Mouse (Mus musculus) neural tube, embryonic 10.5 days (tissue): ENCODE measurements at regions not wholly inside any gene's neighbourhood (a gene's known extent, or its start where the extent isn't known, plus 50 kb on each side); places are given as distances from the start of the nearest gene placed in this dataset.

Experiments
- DNase-seq: peaks from one replicate; pipeline ENCODE4 v3.0.0-alpha.2; 2017; ENCODE audit warnings: low spot score; ENCODE audit errors: extremely low spot score

DNA sequence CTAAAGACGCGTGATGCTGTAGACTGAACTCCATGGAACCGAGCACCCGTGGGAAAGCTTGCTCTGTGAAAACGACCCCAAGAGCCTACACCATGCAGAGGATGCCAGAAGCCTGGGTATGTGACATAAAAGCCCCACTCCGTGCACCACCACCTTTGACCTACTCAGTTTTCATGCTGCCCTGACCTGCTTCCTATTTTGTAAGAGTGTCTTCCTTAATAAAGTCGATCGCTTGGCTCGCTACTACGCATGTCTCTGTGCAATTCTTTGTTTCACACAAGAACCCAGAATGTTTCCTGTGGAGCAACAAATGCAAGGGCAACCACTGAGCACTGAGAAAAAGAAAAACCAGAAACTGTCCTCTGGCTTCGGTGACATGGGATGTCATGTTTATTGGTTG lies 60.5 kb downstream of the Sec61b start:
- no peak for DNase-seq

DNA sequence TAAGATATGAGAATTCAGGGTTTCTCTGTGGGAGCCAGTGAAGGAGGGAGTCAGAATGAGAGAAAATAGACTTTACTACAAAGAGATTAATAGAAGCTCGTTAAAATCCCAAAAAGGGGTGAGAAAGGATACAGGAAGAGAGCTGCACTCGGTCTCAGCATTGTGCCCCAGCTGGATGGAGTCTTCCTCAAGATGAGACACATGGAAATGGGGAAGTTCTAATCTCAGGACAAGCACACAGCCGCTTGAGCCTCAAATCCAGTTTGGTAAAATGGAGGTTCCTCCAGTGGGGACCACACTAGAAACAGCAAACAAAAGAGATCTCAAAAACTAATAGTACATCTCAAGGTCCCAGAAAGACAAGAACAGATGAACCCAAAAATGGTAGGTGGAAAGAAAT lies 93.2 kb downstream of the Sec61b start:
- DNase-seq, result no peak

DNA sequence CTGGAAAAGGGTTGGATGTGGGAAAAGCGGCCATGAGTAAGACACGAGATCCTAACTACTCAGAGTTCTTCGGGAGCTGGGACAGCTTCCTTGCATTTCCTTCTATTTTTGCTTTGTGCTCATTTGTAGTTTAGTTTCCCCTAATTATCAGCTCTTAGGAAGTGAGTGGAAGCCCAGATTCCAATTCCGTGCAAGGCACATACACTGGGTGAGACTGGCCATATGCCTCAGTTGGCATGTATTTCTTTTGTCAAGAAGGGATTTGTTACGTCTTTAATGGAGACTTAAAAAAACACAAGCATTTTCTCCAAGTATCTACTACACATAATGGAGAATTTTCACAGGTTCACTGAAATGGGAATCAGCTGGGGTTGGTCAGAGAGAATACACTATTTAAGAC lies 96.4 kb downstream of the Sec61b start:
- no peak for DNase-seq

DNA sequence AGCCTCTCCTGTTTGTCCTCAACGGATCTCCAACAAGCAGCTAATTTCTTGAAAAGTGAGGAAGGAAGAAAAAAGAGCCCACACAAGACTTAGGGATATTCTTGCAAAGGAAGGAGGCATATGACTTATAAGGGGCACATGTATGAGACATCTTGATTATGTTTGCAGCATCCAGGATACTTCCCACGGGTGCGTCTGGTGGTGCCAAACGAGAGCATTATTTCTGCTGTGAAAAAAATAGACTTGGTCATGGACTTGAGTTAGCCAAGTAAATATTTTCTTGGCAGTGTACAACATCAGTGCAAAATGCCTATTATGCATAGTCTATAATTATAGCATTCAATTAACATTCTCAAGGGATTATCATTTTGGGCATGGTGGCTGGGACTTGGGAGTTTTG lies 101.6 kb downstream of the Sec61b start:
- DNase-seq, result no peak

DNA sequence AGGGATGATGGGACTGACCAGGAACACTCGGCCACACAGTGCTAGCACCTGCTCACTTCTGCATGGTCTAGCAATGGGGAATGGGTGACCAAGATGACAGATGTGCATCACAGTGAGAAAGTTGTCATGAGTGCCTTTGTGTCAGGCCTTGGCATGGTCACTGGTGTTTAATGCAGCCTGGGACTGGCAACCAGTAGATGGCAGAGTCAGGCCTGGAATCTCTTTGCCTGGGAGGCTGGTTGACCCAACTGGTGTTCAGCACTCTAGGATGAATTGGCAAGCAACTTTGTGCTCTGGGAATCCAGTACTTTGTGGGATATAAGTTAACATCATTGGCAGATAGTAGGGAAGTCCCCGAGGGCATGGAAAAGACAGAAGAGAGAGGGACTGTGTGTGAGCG lies 103.0 kb downstream of the Sec61b start:
- no peak for DNase-seq

DNA sequence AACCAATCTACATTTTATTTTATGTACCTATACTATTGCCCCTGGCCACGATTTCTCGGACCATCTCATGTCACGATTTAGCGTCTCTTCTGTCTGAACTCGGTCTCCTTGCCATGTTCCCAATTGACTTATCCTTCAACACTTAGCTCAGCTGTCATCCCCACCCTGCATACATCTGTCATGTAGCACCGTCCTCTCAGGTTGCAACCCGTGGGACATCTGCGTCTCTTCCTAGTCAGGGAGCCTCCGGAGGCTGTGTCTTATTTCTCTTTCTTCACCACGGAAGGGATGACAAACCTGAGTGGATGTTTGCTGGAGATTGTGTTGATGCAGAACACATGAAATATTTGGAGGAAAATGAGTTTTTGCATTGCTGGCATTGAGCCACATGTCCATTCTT lies 104.2 kb downstream of the Sec61b start:
- no peak for DNase-seq

DNA sequence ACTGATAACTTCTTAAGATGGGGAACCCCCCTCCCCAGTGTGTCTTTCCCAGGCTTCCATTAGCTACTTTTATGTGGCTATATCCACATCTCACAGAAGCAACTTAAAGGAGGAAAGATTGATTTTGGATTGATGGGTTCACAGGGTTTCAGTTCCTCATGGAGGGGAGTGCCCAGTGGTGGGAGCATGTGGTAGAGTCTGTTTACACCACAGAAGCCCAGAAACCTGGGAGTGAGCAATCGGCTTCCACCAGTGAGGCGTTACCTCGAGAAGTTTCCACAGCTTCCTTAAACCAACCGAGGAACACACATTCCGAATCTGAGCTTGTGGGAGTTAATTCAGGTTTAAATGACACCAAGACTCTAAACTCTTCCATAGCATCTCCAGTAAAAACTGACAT lies 106.1 kb downstream of the Sec61b start:
- no peak for DNase-seq

DNA sequence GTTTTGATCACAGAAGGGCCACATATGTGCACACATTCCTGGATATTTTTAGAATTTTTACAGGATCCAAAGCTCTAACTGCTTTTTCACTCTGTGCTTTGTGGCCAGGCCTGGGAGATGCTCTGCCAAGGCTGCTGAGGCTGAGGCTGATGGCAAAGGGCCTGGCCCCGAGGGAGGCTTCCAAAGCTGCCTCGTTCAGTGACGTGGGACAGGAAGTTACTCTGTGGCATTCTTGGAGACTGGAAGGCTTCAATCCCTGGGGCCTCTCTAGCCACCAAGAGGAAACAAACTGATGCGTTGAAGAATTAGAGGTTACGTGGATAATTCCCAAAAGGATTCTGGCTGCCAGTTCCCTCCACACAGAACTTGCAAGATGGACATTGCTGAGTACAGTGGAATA lies 112.8 kb downstream of the Sec61b start:
- DNase-seq, result no peak

DNA sequence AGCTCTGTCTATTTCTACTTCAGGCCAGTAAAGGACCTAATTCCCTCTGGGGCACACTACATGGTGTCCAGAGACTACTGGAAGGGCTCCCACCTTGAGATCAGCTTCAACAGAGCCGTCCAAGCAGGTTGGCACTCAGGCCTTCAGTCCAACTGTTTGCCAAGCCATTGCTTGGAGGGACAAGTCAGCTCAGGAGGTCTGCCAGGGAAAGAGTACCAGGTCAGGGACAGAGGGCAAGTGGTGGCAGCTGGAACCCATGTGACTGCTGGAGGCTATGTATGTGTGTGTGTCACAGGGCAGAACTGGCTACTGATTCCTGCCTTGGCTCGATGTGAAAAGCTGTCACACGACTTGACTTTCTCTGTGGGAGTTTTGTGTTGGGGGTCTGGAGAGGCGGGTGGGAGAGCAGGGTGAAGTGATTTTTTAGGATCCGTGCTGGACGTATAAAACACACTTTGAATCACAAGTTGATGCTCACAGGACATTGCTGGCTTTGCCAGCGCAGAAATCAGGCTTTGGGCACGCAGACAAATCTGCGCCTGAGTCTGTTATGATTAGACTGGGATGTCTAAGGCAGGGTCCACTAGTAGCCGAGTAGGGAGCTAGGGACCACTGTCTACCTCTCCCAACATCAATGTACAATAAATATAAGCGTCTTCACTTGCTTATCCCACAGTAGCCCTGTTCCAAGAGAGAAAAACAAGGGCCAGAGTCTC lies 118.0 kb downstream of the Sec61b start:
- DNase-seq, result no peak

DNA sequence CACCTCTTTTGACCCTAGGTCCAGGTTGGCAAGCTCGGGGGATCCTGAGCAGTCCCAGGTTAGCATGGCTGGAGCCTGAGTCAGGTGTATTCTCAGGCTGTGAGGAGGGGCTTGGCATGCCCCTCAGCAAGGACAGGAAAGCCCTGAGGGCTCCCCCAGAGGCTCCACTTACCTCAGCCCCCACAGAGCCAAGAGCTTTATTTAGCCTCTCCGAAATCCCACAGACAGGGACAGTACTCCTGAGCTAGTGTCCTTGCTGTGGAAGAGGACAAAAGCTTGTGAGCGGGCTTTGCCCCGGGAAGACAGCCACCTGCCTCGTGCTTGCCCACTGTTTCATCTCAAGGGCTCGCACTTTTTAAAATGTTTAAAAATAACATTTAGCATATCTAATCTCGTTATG lies 118.7 kb downstream of the Sec61b start:
- DNase-seq, result no peak

DNA sequence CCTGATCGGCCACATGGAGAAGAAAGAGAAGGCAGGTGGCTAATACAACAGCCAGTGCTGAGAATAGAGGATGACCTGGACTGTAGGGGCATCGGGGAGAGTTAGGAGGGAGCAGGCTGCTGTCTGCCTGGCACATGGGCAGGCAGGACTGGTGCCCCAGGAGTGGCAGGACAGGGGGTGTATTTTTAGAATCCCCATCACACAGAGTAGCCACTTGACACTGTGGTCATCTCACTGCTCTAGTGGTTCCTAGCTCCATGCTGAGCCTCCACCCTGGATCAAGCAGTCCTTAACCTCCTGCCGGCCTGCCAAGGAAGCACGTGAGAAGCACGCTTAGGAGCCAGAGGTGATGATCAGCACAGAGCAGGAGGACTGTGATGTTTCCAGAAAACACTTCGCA lies 119.7 kb downstream of the Sec61b start:
- DNase-seq, result no peak

DNA sequence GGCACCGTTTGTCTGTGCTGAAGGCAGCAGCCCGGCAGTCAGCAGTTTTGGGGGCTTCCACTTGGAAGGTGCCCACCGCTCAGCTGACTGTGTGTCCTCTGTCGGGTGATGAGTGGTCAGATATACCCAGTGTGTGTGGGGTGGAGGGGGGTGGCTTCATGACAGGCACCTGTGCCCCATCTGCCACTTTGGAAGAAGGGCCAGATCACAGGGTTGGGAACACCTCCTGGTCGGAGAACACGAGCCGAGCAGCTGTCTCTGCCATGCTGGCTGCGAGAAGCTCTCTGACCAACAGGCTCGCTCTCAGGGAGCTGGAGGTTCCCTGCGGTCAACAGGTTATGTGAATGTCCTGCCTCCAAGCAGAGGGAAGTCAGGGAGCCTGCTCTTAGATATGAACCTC lies 121.4 kb downstream of the Sec61b start:
- no peak for DNase-seq

DNA sequence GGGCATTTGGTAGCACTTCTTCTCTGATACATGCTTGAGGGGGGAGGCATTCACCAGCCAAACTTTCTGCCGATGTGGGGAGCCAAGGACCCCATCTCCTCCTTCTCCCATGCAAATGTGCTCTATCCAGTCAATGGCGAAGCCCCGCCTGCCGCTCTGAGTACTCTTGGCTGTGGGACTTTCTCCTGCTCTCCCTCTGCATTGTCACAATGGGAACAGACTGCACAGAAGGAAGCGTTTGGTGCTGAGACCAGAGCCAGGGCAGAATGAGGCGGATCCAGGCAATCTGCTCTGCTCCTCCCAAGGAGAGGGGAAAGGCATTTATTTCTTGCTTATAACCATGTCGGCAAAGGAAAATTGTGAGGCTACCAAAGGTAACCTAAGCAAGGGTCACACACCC lies 123.1 kb downstream of the Sec61b start:
- DNase-seq, result no peak

DNA sequence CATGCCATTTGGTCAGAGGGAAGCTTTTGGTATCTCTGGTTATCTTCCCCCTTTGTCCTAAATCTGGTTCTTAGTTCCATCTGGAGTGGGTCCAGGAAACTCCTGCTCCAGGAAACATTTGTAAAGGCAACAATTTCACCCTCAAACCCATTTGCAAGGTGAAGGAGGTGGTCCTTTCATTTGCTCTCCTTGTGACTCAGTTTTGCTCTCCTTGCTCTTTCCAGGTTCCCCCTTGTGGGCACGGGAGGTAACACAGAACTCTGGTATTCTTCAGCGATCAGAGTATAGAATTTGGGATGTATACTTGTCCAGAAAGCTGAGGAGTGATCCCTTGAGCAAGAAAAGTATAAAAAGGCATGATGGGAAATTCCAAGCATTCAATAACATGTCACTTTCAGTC lies 123.8 kb downstream of the Sec61b start:
- no peak for DNase-seq

DNA sequence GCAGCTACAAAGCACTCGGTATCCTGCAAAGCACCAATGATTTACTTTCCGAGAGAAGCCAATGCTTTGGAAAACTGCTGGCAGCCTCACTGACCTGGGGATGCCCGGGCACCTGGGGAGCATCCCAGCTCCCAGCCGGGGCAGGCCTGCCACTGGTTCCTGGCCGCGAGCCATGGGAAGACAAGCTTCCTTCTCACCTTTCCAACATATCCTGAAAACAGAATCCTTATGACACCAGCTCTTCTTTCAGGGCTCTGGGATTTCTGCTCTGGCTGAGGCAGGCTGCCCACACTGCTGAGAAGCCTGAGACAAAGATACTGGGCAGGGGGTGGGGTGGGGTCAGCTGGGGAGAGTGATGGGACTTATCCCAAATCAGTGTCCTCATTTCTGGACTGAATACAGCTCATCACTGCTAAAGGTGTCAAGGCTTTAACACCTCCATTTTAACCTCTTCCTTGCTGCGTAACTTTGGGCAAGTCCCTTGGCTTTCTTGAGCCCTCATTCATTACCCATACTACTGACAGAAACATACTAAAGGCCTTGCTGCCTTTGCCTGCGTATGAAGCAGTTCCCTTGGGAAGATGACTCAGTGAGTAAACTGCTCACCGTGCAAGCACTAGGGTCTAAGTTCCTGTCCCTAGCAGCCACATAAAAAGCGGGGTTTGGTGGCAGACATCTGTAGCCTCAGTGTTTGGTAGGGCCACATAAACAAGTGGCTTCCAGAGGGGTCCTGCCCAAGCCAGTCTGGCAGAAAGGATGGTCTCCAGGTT lies 127.0 kb downstream of the Sec61b start:
- DNase-seq, result no peak

DNA sequence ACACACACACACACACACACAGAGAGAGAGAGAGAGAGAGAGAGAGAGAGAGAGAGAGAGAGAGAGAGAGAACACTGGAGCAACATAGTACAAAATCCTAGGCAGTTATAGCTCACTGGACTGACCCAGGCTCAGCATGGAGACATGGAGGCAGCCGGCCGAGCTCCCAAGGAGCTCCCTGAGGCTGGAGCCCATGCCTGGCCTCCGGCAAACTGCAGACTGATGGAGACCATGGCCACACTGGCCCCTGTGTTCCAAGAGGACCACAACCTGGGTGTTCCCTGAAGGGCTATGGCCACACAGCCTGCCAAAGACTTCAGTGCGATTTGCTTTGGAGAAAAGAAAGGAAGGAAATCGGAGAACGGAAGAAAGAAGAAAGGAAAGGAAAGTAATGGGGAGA lies 128.9 kb downstream of the Sec61b start:
- DNase-seq, result no peak

DNA sequence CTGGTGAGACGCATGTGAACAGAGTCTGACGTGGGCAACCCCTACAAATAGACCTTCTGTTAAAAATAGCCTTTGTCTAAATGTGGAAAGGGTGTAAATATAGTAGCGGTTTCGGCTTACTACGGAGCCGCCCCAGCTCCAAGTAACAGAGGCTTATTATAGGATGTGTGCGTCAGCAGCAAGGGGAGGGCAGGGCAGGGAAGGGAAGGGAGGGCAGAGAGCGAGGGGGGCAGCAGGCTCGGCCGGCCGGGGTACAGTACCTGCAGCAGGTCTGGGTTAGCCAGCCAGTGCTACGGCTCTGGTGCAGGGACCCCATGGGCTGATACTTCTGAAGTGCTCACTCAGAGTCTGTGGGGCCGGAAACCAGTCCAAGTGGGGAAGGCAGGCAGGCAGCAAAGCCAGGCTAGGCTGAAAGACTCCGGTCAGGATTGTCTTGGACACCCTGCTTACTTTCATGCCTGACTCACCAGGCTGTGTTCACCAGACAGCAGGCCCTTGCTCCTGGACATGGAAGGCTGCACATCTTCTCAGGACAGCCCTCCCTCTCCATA lies 129.5 kb downstream of the Sec61b start:
- no peak for DNase-seq

DNA sequence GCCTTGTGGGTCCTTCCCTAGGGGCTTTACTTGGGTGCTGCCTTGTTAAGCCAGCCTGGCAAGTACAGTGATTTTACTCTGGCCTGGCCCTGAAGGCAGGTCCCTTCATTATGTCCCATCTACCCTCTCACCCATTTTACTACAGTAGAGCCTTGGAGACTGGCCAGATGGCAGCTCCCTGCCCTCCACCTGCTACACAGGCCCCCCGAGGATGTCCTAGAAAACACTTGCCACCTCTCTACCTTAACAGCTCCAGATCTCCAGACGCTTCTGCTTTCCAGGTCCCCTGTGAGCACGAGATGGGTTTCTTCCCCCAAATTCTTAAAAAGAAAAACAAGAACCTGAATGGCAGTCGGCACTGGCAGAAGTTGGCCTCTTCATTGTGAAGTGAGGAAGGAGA lies 131.2 kb downstream of the Sec61b start:
- DNase-seq, result no peak

DNA sequence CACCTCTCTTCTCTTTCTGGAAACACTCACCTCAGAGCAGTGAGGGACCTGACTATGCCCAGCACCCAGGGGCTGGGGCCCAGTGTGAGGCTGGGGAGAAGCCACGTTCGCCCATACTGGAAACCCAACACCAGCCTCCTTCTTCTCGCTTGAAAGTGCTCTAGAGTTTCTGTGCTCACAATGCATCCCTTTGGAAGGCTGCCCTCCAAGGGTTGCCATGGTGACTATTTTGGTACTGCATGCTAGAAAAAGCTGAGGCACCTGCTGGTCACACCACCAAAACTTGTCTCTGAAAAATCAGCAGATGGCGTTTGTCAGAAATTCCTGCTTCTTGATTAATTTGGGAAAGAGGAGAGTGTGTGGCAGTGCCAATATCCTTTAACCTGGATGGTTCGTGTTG lies 134.2 kb downstream of the Sec61b start:
- no peak for DNase-seq

DNA sequence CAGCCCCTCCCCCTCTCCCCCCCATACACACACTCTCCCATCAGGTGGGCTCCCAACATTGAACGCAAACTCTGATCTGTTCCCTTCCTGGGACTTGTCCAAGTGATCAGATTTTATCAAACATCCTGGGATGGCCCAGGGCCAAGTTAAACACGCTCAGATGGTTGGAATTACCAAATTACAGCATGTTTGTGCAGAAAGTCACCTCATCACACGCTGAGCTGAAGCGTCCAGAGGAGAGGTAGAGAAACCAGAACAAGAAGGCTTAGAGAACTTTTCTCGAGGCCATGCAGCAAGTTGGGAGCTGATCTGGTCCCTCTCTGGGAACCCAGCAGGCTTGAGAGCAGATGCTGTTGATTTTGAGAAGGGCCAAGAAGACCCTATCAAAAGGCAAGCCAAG lies 136.5 kb downstream of the Sec61b start:
- DNase-seq, result no peak

DNA sequence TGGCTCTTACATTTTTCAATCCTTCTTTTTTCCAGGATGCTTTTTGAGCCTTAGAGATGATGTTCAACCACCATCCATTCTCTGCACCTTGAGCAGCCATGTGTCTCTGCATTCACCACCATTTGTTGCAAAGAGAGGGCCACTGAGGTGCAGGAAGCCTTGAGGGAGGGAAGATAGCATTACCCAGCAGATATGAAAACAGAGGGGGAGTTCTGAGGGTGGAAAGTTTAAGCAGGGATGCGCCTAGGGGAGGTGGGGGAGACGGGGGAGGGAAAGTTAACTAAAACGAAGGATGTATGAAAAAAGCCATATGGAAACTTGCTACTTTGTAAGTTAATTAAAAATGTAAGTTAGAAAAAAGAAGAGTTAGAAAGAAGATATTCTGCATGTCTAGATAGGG lies 142.1 kb downstream of the Sec61b start:
- no peak for DNase-seq

DNA sequence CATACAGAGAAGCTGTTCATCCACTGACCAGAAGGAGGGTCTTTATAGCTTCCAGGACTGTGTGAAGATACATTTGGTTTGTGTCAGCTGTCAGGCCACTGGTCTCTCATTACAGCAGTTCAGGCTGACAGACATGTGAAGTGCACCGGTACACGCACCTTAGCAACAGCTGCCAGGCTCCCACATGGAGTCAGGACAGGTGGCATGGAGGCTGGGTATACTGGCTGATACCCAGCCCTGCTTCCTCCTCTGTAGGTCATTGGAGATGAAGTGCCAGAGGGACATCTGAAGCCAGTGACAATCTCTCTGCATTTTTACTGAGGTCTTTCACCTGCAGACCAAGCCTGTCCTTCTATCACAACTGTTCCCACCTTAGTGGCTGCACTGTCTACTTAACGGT lies 146.2 kb downstream of the Sec61b start:
- no peak for DNase-seq
